Mouse (Mus musculus): Measurements from ENCODE around the gene Cryba2.

GRCm38 (mm10) chr1:74855156-74855555, 37.8 kb downstream of the Cryba2 start:
- no peak for TF ChIP-seq CTCF (IDR thresholded peaks at IDR 0.05; ENCODE audit: extremely low read depth, insufficient read depth, low read length)
- no peak for TF ChIP-seq POLR2A (IDR thresholded peaks at IDR 0.05; ENCODE audit: extremely low read depth, insufficient read depth, low read length)

Measured in cortical plate, adult 2 months (tissue).